Mouse (Mus musculus) hindbrain, embryonic 14.5 days (tissue): ENCODE measurements around the gene Trp53i11. TPM values are rescaled to one million over a fixed set of nuclear protein-coding genes. Genes with fewer than 3 reads are reported as not detected.

Source experiments
- ATAC-seq: fragments of 200-750 bp; cut with Nextera tagmentation; 2 replicates; pipeline ENCODE4 v1.8.0; 2017; ENCODE audit warnings: moderate number of reproducible peaks, mild to moderate bottlenecking, moderate TSS enrichment, moderate library complexity; ENCODE audit not compliant: low FRiP score
- DNase-seq: peaks from one replicate; pipeline ENCODE4 v3.0.0-alpha.2; 2015; ENCODE audit warnings: low spot score
- H3K27ac ChIP-seq: fragments of 300-500 bp; sonication (generic); 2 replicates; pipeline ENCODE4 v1.5.1; 2014; ENCODE audit warnings: mild to moderate bottlenecking, moderate library complexity
- H3K27me3 ChIP-seq: fragments of 300-500 bp; sonication (generic); 2 replicates; pipeline ENCODE4 v1.6.1; 2014; ENCODE audit warnings: mild to moderate bottlenecking, low read length, mixed read lengths; ENCODE audit not compliant: control insufficient read depth, insufficient read depth
- H3K36me3 ChIP-seq: fragments of 300-500 bp; sonication (generic); replicated peaks from 2 replicates; pipeline ENCODE4 v1.6.1; 2014; ENCODE audit not compliant: control insufficient read depth, insufficient read depth
- H3K4me1 ChIP-seq: fragments of 300-500 bp; sonication (generic); replicated peaks from 2 replicates; pipeline ENCODE4 v1.6.1; 2014; ENCODE audit warnings: antibody characterized with exemption, low read length, mixed read lengths; ENCODE audit not compliant: control insufficient read depth, insufficient read depth
- H3K4me2 ChIP-seq: fragments of 300-500 bp; sonication (generic); replicated peaks from 2 replicates; pipeline ENCODE4 v1.6.1; 2014; ENCODE audit warnings: mild to moderate bottlenecking, moderate library complexity
- H3K4me3 ChIP-seq: fragments of 300-500 bp; sonication (generic); replicated peaks from 2 replicates; pipeline ENCODE4 v1.5.1; 2014; ENCODE audit warnings: mild to moderate bottlenecking, low read length
- H3K9ac ChIP-seq: fragments of 300-500 bp; sonication (generic); 2 replicates; pipeline ENCODE4 v1.6.1; 2014
- H3K9me3 ChIP-seq: fragments of 300-500 bp; sonication (generic); 2 replicates; pipeline ENCODE4 v1.6.1; 2016; ENCODE audit warnings: low read length; ENCODE audit not compliant: control insufficient read depth
- WGBS: fragments of 180-500 bp; shearing (Covaris S2); extraction: QIAGEN DNeasy Blood & Tissue Kit; methylation state at CpG from one replicate; pipeline ENCODE4 v1.1.7; 2014; 5-methylcytosine and 5-hydroxymethylcytosine counted together
- polyA plus RNA-seq: library from polyadenylated mRNA; unstranded; fragments of >200 nt; fragmentation: Nextera tagmentation; extraction: Ambion mirVana; gene quantifications from 2 replicates; pipeline ENCODE4 v1.2.1, GENCODE M21; 2014

Trp53i11 gene
- polyA plus RNA-seq, result 99.4 and 106 TPM in 2 replicates

GRCm38 (mm10) chr2:93187323-93187996, at the start of gene Trp53i11:
Gene Trp53i11, plus strand, starts transcription at chr2:93187548.
- peak within 1 kb of the TSS; percentile 95 for H3K27ac ChIP-seq
- H3K4me2 ChIP-seq, result peak within 1 kb of the TSS; percentile 85
- peak within 1 kb of the TSS; percentile 98 for H3K9ac ChIP-seq
- H3K9me3 ChIP-seq, result no peaks in the 10 kb centered on the region
- H3K4me3 ChIP-seq, result peak within 1 kb of the TSS; percentile 90
- peaks cover 35% of the 10 kb centered on the region for H3K4me1 ChIP-seq
- H3K36me3 ChIP-seq, result no peaks in the 10 kb centered on the region
- DNase-seq, result peak; percentile 76
- peak; percentile 85 for ATAC-seq
- under 1% methylated on average over 62 of the region's 69 CpGs for WGBS
- no peaks in the 10 kb centered on the region for H3K27me3 ChIP-seq

- Histone ChIP-seq H3K9me3 (no peaks in the 10 kb centered on the region), H3K4me1 (peaks cover 8% of the 10 kb centered on the region; the same call in 1 of the 2 replicates), H3K27me3 (no peaks in the 10 kb centered on the region), H3K4me3 (no peak overlapping the region), H3K36me3 (no peaks in the 10 kb centered on the region), H3K9ac (no peak overlapping the region), H3K4me2 (no peak overlapping the region), H3K27ac (no peak overlapping the region)
- DNase-seq (no peak), ATAC-seq (no peak)
- 95% methylated on average over 7 of the region's 7 CpGs for WGBS
These were observed 47.9 kb upstream of the Trp53i11 start for GRCm38 (mm10) chr2:93139476-93139875.

- WGBS, result 75% methylated on average over 3 of the region's 3 CpGs
- DNase-seq (no peak), ATAC-seq (peak; percentile 59; the same call in 1 of the 2 replicates)
- Histone ChIP-seq H3K4me2 (no peak overlapping the region), H3K9me3 (no peaks in the 10 kb centered on the region), H3K27me3 (no peaks in the 10 kb centered on the region), H3K9ac (no peak overlapping the region), H3K4me3 (no peak overlapping the region), H3K4me1 (peaks cover 8% of the 10 kb centered on the region; the same call in 1 of the 2 replicates), H3K27ac (no peak overlapping the region), H3K36me3 (no peaks in the 10 kb centered on the region)
These were observed 46.0 kb upstream of the Trp53i11 start for GRCm38 (mm10) chr2:93141329-93141728.

GRCm38 (mm10) chr2:93142616-93143015, 44.7 kb upstream of the Trp53i11 start:
- WGBS, result 71% methylated on average over 7 of the region's 7 CpGs
- Histone ChIP-seq H3K4me2 (no peak overlapping the region), H3K4me1 (peaks cover 8% of the 10 kb centered on the region; the same call in 1 of the 2 replicates), H3K4me3 (no peak overlapping the region), H3K27me3 (no peaks in the 10 kb centered on the region), H3K27ac (no peak overlapping the region), H3K36me3 (no peaks in the 10 kb centered on the region), H3K9ac (no peak overlapping the region), H3K9me3 (no peaks in the 10 kb centered on the region)
- DNase-seq (no peak), ATAC-seq (no peak)

GRCm38 (mm10) chr2:93144126-93144525, 43.2 kb upstream of the Trp53i11 start:
- H3K36me3 ChIP-seq, result no peaks in the 10 kb centered on the region
- no peak overlapping the region for H3K4me2 ChIP-seq
- no peak overlapping the region for H3K4me3 ChIP-seq
- ATAC-seq (no peak), DNase-seq (no peak)
- no peaks in the 10 kb centered on the region for H3K9me3 ChIP-seq
- H3K4me1 ChIP-seq, result peaks cover 8% of the 10 kb centered on the region; the same call in 1 of the 2 replicates
- H3K27ac ChIP-seq, result no peak overlapping the region
- no peaks in the 10 kb centered on the region for H3K27me3 ChIP-seq
- 97% methylated on average over 3 of the region's 3 CpGs for WGBS
- H3K9ac ChIP-seq, result no peak overlapping the region

GRCm38 (mm10) chr2:93150009-93150408, 37.3 kb upstream of the Trp53i11 start:
- Histone ChIP-seq H3K27me3 (no peaks in the 10 kb centered on the region), H3K4me3 (no peak overlapping the region), H3K9me3 (no peaks in the 10 kb centered on the region), H3K36me3 (no peaks in the 10 kb centered on the region), H3K4me1 (peaks cover 14% of the 10 kb centered on the region), H3K27ac (no peak overlapping the region), H3K4me2 (no peak overlapping the region), H3K9ac (no peak overlapping the region)
- 57% methylated on average over 2 of the region's 2 CpGs for WGBS
- no peak for ATAC-seq
- DNase-seq, result no peak

- no peak overlapping the region for H3K4me2 ChIP-seq
- H3K27ac ChIP-seq, result 0 out of 2 replicates have a peak overlapping the region, but pooled peaks have one; percentile 3
- H3K4me3 ChIP-seq, result no peak overlapping the region
- DNase-seq, result no peak
- no peak overlapping the region for H3K9ac ChIP-seq
- H3K9me3 ChIP-seq, result no peaks in the 10 kb centered on the region
- WGBS, result 73% methylated on average over 9 of the region's 9 CpGs
- peaks cover 14% of the 10 kb centered on the region for H3K4me1 ChIP-seq
- no peak for ATAC-seq
- H3K36me3 ChIP-seq, result no peaks in the 10 kb centered on the region
- no peaks in the 10 kb centered on the region for H3K27me3 ChIP-seq
These were observed 36.5 kb upstream of the Trp53i11 start for GRCm38 (mm10) chr2:93150673-93151450.

GRCm38 (mm10) chr2:93152191-93152601, 35.2 kb upstream of the Trp53i11 start:
- Histone ChIP-seq H3K9me3 (no peaks in the 10 kb centered on the region), H3K4me1 (peaks cover 14% of the 10 kb centered on the region), H3K4me3 (no peak overlapping the region), H3K9ac (no peak overlapping the region), H3K27me3 (no peaks in the 10 kb centered on the region), H3K36me3 (no peaks in the 10 kb centered on the region), H3K27ac (0 out of 2 replicates have a peak overlapping the region, but pooled peaks have one; percentile 26), H3K4me2 (no peak overlapping the region)
- WGBS, result 71% methylated on average over 6 of the region's 6 CpGs
- DNase-seq, result no peak
- ATAC-seq, result no peak

- Histone ChIP-seq H3K9me3 (no peaks in the 10 kb centered on the region), H3K27ac (no peak overlapping the region), H3K4me3 (no peak overlapping the region), H3K4me1 (peaks cover 14% of the 10 kb centered on the region), H3K9ac (no peak overlapping the region), H3K27me3 (no peaks in the 10 kb centered on the region), H3K36me3 (no peaks in the 10 kb centered on the region), H3K4me2 (no peak overlapping the region)
- no peak for DNase-seq
- no peak for ATAC-seq
- 63% methylated on average over 7 of the region's 7 CpGs for WGBS
These were observed 34.4 kb upstream of the Trp53i11 start for GRCm38 (mm10) chr2:93152883-93153491.
